2 mouse cellular contexts compared by ENCODE assay signal in the genomic region with DNA sequence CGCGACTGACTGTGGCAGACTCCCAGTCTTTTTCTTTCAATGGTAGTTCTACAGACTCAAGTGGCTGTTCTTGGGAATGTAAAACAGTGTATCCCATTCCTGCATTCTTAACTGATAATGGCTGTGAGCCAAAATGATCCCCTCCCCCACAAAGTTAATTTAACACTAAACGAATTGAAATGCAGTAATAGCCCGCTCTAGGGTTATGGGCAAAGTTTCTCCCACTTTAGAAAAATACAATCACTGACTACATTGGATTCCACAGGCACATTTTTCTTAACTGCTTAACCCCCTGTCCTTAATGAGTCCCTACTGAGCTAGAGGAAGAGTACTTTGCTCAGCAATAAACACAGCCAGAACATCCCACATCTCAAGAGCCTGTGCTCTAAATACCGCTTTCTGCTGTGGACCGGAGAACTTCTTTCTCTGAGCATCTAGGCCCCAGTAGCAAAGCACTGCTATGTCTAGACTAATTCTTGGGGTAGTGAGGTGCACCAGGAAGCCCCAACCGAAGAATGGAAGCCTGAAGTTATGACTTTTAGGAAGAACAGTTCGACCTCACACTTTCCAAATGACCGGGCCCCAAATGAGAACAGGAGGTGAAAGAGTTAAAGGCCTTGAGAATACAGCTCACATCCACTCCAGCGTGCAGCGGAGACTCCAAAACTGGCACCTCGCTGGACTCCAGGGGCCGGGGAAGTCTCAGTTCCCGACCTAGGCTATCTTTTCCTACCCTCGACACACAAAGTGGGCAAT.
TF ChIP-seq lines count a peak whose summit lies in the region.

No protein-coding gene starts in this region.

TF ChIP-seq in CH12.LX, 34 proteins besides CTCF, POLR2A, EP300 and RAD21 (continued from another document):
- no peak for TF ChIP-seq BHLHE40 (IDR thresholded peaks at IDR 0.05; ENCODE audit: low read depth, low read length)
- TF ChIP-seq CHD1 (IDR thresholded peaks at IDR 0.05; ENCODE audit: low read depth, low read length), result no peak
- no peak for TF ChIP-seq NELFE (IDR thresholded peaks at IDR 0.05; ENCODE audit: low read depth, low read length)
- no peak for TF ChIP-seq HCFC1 (IDR thresholded peaks at IDR 0.05; ENCODE audit: low read depth, low read length)
- no peak for TF ChIP-seq PAX5 (IDR thresholded peaks at IDR 0.05; ENCODE audit: low read length)
- no peak for TF ChIP-seq CHD2 (IDR thresholded peaks at IDR 0.05; ENCODE audit: low read length)
- no peak for TF ChIP-seq ZC3H11A (IDR thresholded peaks at IDR 0.05; ENCODE audit: low read depth, low read length)
- no peak for TF ChIP-seq USF2 (conservative IDR thresholded peaks at IDR 0.05; ENCODE audit: low read depth, low read length)
- TF ChIP-seq ZNF384 (IDR thresholded peaks at IDR 0.05; ENCODE audit: low read depth, low read length), result no peak
- no peak for TF ChIP-seq UBTF (IDR thresholded peaks at IDR 0.05; ENCODE audit: low read depth, low read length)

TF ChIP-seq in myocyte, 11 proteins besides CTCF, POLR2A, EP300 and RAD21 (continued from another document):
- TF ChIP-seq POLR2AphosphoS2 (IDR thresholded peaks at IDR 0.05; ENCODE audit: insufficient read length, low read depth), result no peak
- TF ChIP-seq USF1 (IDR thresholded peaks at IDR 0.05; ENCODE audit: low read depth), result no peak
- no peak for TF ChIP-seq REST (IDR thresholded peaks at IDR 0.05; ENCODE audit: insufficient read depth, insufficient read length)
